Mouse (Mus musculus) CH12.LX (cell line): ENCODE data around the gene Nr2e3. TPM values are rescaled to one million over a fixed set of nuclear protein-coding genes. Genes with fewer than 3 reads are reported as not detected.

Source experiments
- DNase-seq: peaks from one replicate; pipeline ENCODE4 v3.0.0-alpha.2; 2013; ENCODE audit errors: extremely low read depth
- H3K27ac ChIP-seq: 2 replicates; pipeline ENCODE4 v1.5.1; 2012; ENCODE audit warnings: low read depth, mild to moderate bottlenecking, control low read depth, moderate library complexity; ENCODE audit not compliant: insufficient read depth
- H3K27me3 ChIP-seq: replicated peaks from 2 replicates; pipeline ENCODE3; 2012; ENCODE audit warnings: inconsistent platforms
- H3K36me3 ChIP-seq, 2 experiments: replicated peaks in 1 of 2; 2 replicates each; pipeline versions ENCODE3 to v1.6.1; 2012; ENCODE audit warnings: inconsistent platforms in 1 of 2, low read length in 1 of 2, mild to moderate bottlenecking in 1 of 2, mixed read lengths in 1 of 2, moderate library complexity in 1 of 2; ENCODE audit not compliant: control insufficient read depth in 1 of 2, insufficient read depth in 1 of 2
- H3K4me1 ChIP-seq, 2 experiments: 2 replicates each; pipeline ENCODE4 v1.6.1; 2012; ENCODE audit warnings: inconsistent platforms in 1 of 2, moderate library complexity in 1 of 2; ENCODE audit not compliant: insufficient read depth in 2 of 2, control insufficient read depth in 1 of 2
- H3K4me2 ChIP-seq: 2 replicates; pipeline ENCODE4 v1.6.1; 2012; ENCODE audit warnings: low read depth, mild to moderate bottlenecking, control low read depth; ENCODE audit not compliant: poor library complexity, insufficient read depth, severe bottlenecking
- H3K4me3 ChIP-seq, 3 experiments: fragments of 150-350 bp in 1 of 3; sonication (generic) in 1 of 3; replicated peaks in 1 of 3; 2 replicates each; pipeline versions ENCODE3 to v1.5.1; 2011 to 2012; ENCODE audit warnings: low read depth in 2 of 3, low read length in 2 of 3, mild to moderate bottlenecking in 2 of 3, moderate library complexity in 2 of 3, control low read depth in 1 of 3, improper control_type of control experiment in 1 of 3, inconsistent platforms in 1 of 3, mixed read lengths in 1 of 3; ENCODE audit not compliant: poor library complexity in 1 of 3
- H3K79me2 ChIP-seq: replicated peaks from 2 replicates; pipeline ENCODE4 v1.6.1; 2012; ENCODE audit warnings: mild to moderate bottlenecking, moderate library complexity; ENCODE audit not compliant: control insufficient read depth, poor library complexity, insufficient read depth, severe bottlenecking; ENCODE audit errors: extremely low read depth
- H3K9ac ChIP-seq: 2 replicates; pipeline ENCODE4 v1.6.1; 2012; ENCODE audit warnings: low read depth, mild to moderate bottlenecking, control low read depth, moderate library complexity; ENCODE audit not compliant: insufficient read depth
- H3K9me3 ChIP-seq: replicated peaks from 2 replicates; pipeline ENCODE3; 2012; ENCODE audit warnings: low read length, inconsistent platforms, mixed read lengths
- BHLHE40 ChIP-seq: IDR thresholded peaks from 2 replicates; pipeline ENCODE4 v1.6.1; 2011; ENCODE audit warnings: mild to moderate bottlenecking, low read depth, low read length, improper control_type of control experiment
- CHD2 ChIP-seq: IDR thresholded peaks from 2 replicates; pipeline ENCODE4 v1.6.1; 2011; ENCODE audit warnings: low read length, improper control_type of control experiment
- CTCF ChIP-seq, 2 experiments: IDR thresholded peaks in 1 of 2; conservative IDR thresholded peaks in 1 of 2; 2 replicates each; pipeline ENCODE4 v1.5.1; 2011 to 2012; ENCODE audit warnings: low read depth in 2 of 2, low read length in 2 of 2, improper control_type of control experiment in 1 of 2, inconsistent platforms in 1 of 2, mild to moderate bottlenecking in 1 of 2, moderate library complexity in 1 of 2
- ELF1 ChIP-seq: IDR thresholded peaks from 2 replicates; pipeline ENCODE4 v1.6.1; 2014; ENCODE audit warnings: low read depth, mild to moderate bottlenecking, inconsistent platforms, low read length, improper control_type of control experiment
- EP300 ChIP-seq: IDR thresholded peaks from 2 replicates; pipeline ENCODE4 v1.6.1; 2011; ENCODE audit warnings: low read length, improper control_type of control experiment
- GABPA ChIP-seq: IDR thresholded peaks from 2 replicates; pipeline ENCODE4 v1.6.1; 2012; ENCODE audit warnings: low read depth, low read length, improper control_type of control experiment, inconsistent platforms; ENCODE audit not compliant: insufficient replicate concordance
- JUN ChIP-seq: IDR thresholded peaks from 2 replicates; pipeline ENCODE4 v1.6.1; 2011; ENCODE audit warnings: low read depth, mild to moderate bottlenecking, low read length, improper control_type of control experiment, moderate library complexity; ENCODE audit not compliant: insufficient read depth
- MAZ ChIP-seq: IDR thresholded peaks from 2 replicates; pipeline ENCODE4 v1.6.1; 2012; ENCODE audit warnings: low read depth, mild to moderate bottlenecking, inconsistent platforms, low read length, improper control_type of control experiment, moderate library complexity
- MEF2A ChIP-seq: IDR thresholded peaks from 2 replicates; pipeline ENCODE4 v1.6.1; 2014; ENCODE audit warnings: low read depth, mild to moderate bottlenecking, inconsistent platforms, low read length, improper control_type of control experiment, borderline replicate concordance
- MXI1 ChIP-seq: IDR thresholded peaks from 2 replicates; pipeline ENCODE4 v1.6.1; 2011; ENCODE audit warnings: mild to moderate bottlenecking, low read depth, low read length, improper control_type of control experiment
- MYC ChIP-seq: IDR thresholded peaks from 2 replicates; pipeline ENCODE4 v1.6.1; 2011; ENCODE audit warnings: low read depth, mild to moderate bottlenecking, improper control_type of control experiment, low read length
- NELFE ChIP-seq: IDR thresholded peaks from 2 replicates; pipeline ENCODE4 v1.6.1; 2011; ENCODE audit warnings: low read depth, low read length, improper control_type of control experiment
- NRF1 ChIP-seq: IDR thresholded peaks from 2 replicates; pipeline ENCODE4 v1.6.1; 2014; ENCODE audit warnings: low read depth, mild to moderate bottlenecking, inconsistent platforms, low read length, improper control_type of control experiment, moderate library complexity
- POLR2A ChIP-seq: IDR thresholded peaks from 2 replicates; pipeline ENCODE4 v1.6.1; 2011; ENCODE audit warnings: low read depth, mild to moderate bottlenecking, improper control_type of control experiment, low read length
- POLR2AphosphoS2 ChIP-seq: IDR thresholded peaks from 2 replicates; pipeline ENCODE4 v1.6.1; 2011; ENCODE audit warnings: low read depth, low read length, improper control_type of control experiment
- RAD21 ChIP-seq: IDR thresholded peaks from 2 replicates; pipeline ENCODE4 v1.6.1; 2011; ENCODE audit warnings: low read depth, mild to moderate bottlenecking, low read length, improper control_type of control experiment, moderate library complexity
- SMC3 ChIP-seq: IDR thresholded peaks from 2 replicates; pipeline ENCODE4 v1.6.1; 2011; ENCODE audit warnings: low read depth, low read length, improper control_type of control experiment
- TCF12 ChIP-seq: IDR thresholded peaks from 2 replicates; pipeline ENCODE4 v1.6.1; 2014; ENCODE audit warnings: low read depth, mild to moderate bottlenecking, inconsistent platforms, low read length, improper control_type of control experiment
- UBTF ChIP-seq: IDR thresholded peaks from 2 replicates; pipeline ENCODE4 v1.6.1; 2012; ENCODE audit warnings: low read depth, mild to moderate bottlenecking, inconsistent platforms, low read length, improper control_type of control experiment, moderate library complexity
- USF2 ChIP-seq: conservative IDR thresholded peaks from 2 replicates; pipeline ENCODE4 v1.6.1; 2011; ENCODE audit warnings: low read depth, low read length, improper control_type of control experiment
- ZC3H11A ChIP-seq: IDR thresholded peaks from 2 replicates; pipeline ENCODE4 v1.6.1; 2012; ENCODE audit warnings: low read depth, mild to moderate bottlenecking, inconsistent platforms, low read length, improper control_type of control experiment
- ZKSCAN1 ChIP-seq: IDR thresholded peaks from 2 replicates; pipeline ENCODE4 v1.6.1; 2012; ENCODE audit warnings: low read depth, inconsistent platforms, low read length, improper control_type of control experiment, borderline replicate concordance
- ZMIZ1 ChIP-seq: IDR thresholded peaks from 2 replicates; pipeline ENCODE4 v1.6.1; 2012; ENCODE audit warnings: low read depth, mild to moderate bottlenecking, inconsistent platforms, low read length, improper control_type of control experiment
- dilution Hi-C: fragments of 300-500 bp; cut with MboI; formaldehyde crosslinking; loops from 2 replicates; pipeline ENCODE4 v1.14.3; 2020; ENCODE audit warnings: low sequenced_read_pairs; ENCODE audit not compliant: extremely low pct_unique_long_range_greater_than_20kb, extremely low pct_ligation_motif_present
- in situ Hi-C: fragments of 300-500 bp; cut with MboI; formaldehyde crosslinking; loops from 3 replicates; pipeline ENCODE4 v1.14.3; 2019; ENCODE audit warnings: low sequenced_read_pairs, low pct_ligation_motif_present, low pct_unique_long_range_greater_than_20kb, mixed read lengths
- polyA plus RNA-seq: library from polyadenylated mRNA; unstranded; fragments of >175 nt; gene quantifications from 2 replicates; pipeline ENCODE4 v1.2.1, GENCODE M21; 2012; ENCODE audit warnings: low read depth; ENCODE audit not compliant: insufficient read length
- total RNA-seq, 2 experiments: library from RNA; depleted of rRNA; stranded (reverse); fragments of 300-350 nt in 1 of 2; fragments of >200 nt in 1 of 2; gene quantifications; 2 replicates each; pipeline ENCODE4 v1.2.3; 2012 to 2014

Gene Nr2e3
- total and polyA plus RNA-seq, 3 experiments = 0.13 TPM; not detected in 2

- dilution Hi-C loops = no loop called here
- Histone ChIP-seq H3K9ac (no peak overlapping the region), H3K4me1 (no peaks in the 10 kb centered on the region; a peak in 1 of 4 replicates), H3K9me3 (no peaks in the 10 kb centered on the region), H3K4me2 (no peak overlapping the region), H3K79me2 (no peaks in the 10 kb centered on the region), H3K27ac (no peak overlapping the region), H3K36me3 (no peaks in the 10 kb centered on the region), H3K4me3 (no peak overlapping the region), H3K27me3 (no peaks in the 10 kb centered on the region)
- TF ChIP-seq UBTF (no peak), ZMIZ1 (no peak), RAD21 (peak; percentile 54), ZKSCAN1 (no peak), SMC3 (peak; percentile 71), JUN (no peak), POLR2AphosphoS2 (no peak), POLR2A (no peak), NELFE (no peak), BHLHE40 (no peak), GABPA (no peak), ELF1 (no peak), TCF12 (no peak), MYC (no peak), MXI1 (no peak), MAZ (no peak), USF2 (no peak), CTCF (conservative IDR thresholded peaks at IDR 0.05 in 1 of 2, IDR thresholded peaks at IDR 0.05 in 1 of 2; ENCODE audit: low read depth in 2 of 2, low read length in 2 of 2) (peak; percentile 64 to 81), EP300 (no peak), MEF2A (no peak), ZC3H11A (no peak), CHD2 (no peak), NRF1 (no peak)
- peak; percentile 66 for DNase-seq
- in situ Hi-C loops = no loop called here
These were observed 29.4 kb upstream of the Nr2e3 start for GRCm38 (mm10) chr9:59989864-59990263.
